Mouse (Mus musculus): ENCODE measurements around the gene Syne2.
"Not testable (repeated sequence)": the region's sequence is repeated elsewhere in the genome, so short reads cannot be mapped to it uniquely, and the experiment has no call there.

Syne2 gene

GRCm38 (mm10) chr12:76095117-76096035, 277.4 kb downstream of the Syne2 start:
- DNase-seq (ENCODE audit: low spot score in 2 of 2), result no peak

GRCm38 (mm10) chr12:76102621-76103020, 284.7 kb downstream of the Syne2 start:
- DNase-seq (ENCODE audit: low spot score in 2 of 2), result no peak

- no peak for DNase-seq (ENCODE audit: low spot score in 2 of 2)
Observed at GRCm38 (mm10) chr12:76104596-76105351, 286.8 kb downstream of the Syne2 start.

GRCm38 (mm10) chr12:76109646-76110405, 291.9 kb downstream of the Syne2 start:
- DNase-seq (ENCODE audit: low spot score in 2 of 2), result no peak

- DNase-seq (ENCODE audit: low spot score in 2 of 2), result no peak
Observed at GRCm38 (mm10) chr12:76111046-76111445, 293.1 kb downstream of the Syne2 start.

GRCm38 (mm10) chr12:76116577-76116976, 298.6 kb downstream of the Syne2 start:
- no peak for DNase-seq (ENCODE audit: low spot score in 2 of 2)

GRCm38 (mm10) chr12:76117632-76118153, 299.8 kb downstream of the Syne2 start:
- DNase-seq (ENCODE audit: low spot score in 2 of 2), result no peak

- DNase-seq (ENCODE audit: low spot score in 2 of 2), result no peak
Observed at GRCm38 (mm10) chr12:76123223-76123622, 305.3 kb downstream of the Syne2 start.

GRCm38 (mm10) chr12:76128306-76128705, 310.4 kb downstream of the Syne2 start:
- DNase-seq (ENCODE audit: low spot score in 2 of 2), result no peak

GRCm38 (mm10) chr12:76128831-76129230, 310.9 kb downstream of the Syne2 start:
- no peak for DNase-seq (ENCODE audit: low spot score in 2 of 2)

GRCm38 (mm10) chr12:76130281-76130680, 312.3 kb downstream of the Syne2 start:
- no peak for DNase-seq (ENCODE audit: low spot score in 2 of 2)

- no peak for DNase-seq (ENCODE audit: low spot score in 2 of 2)
Observed at GRCm38 (mm10) chr12:76130891-76131290, 313.0 kb downstream of the Syne2 start.

- no peak for DNase-seq (ENCODE audit: low spot score in 2 of 2)
Observed at GRCm38 (mm10) chr12:76132591-76132990, 314.7 kb downstream of the Syne2 start.

GRCm38 (mm10) chr12:76133081-76133480, 315.1 kb downstream of the Syne2 start:
- DNase-seq (ENCODE audit: low spot score in 2 of 2), result not testable (repeated sequence)

GRCm38 (mm10) chr12:76136701-76137100, 318.8 kb downstream of the Syne2 start:
- DNase-seq (ENCODE audit: low spot score in 2 of 2), result no peak

GRCm38 (mm10) chr12:76152389-76152788, 334.5 kb downstream of the Syne2 start:
- DNase-seq (ENCODE audit: low spot score in 2 of 2), result not testable (repeated sequence)
